In the genomic region with DNA sequence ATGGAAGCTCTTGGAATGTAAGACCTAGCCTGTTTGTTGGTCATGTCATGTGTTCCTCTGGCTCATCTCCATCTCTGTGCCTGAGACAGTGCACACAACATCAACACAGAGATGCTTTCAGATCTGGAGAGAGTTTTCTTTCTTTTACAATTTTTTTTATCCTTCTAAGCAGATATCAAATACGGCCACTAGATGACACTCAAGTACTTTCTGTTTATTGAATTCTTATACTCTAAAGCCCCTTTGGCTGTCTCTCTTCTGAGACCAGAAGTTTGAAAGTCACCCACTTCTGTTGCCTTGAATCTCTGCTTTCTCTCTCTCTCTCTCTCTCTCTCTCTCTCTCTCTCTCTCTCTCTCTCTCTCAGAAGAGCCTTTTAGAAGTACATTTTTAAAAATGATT, we compare ENCODE assay signal across 17 mouse cellular contexts.
DNase-seq lines count a peak whose midpoint lies in the region; ATAC-seq and TF ChIP-seq lines count a peak whose summit lies in the region.
"Had no signal": no experiment of that assay in that cellular context is flagged by ENCODE, and none has a peak within 500 bp of the region (broad histone marks: within the 10 kb centered on the region; RNA-seq: fewer than 3 reads in every experiment).

No protein-coding gene starts in this region.

- H3K36me3 ChIP-seq in intestine, postnatal 0 days (ENCODE audit: control insufficient read depth, insufficient read depth), result no peaks in the 10 kb centered on the region
- H3K36me3 ChIP-seq in intestine, embryonic 15.5 days, result no peaks in the 10 kb centered on the region
- H3K36me3 ChIP-seq: heart, embryonic 15.5 days; liver, embryonic 13.5 days; midbrain, embryonic 10.5 days; neural tube, embryonic 13.5 days; stomach, embryonic 15.5 days had no signal

- no peak overlapping the region for H3K4me2 ChIP-seq in intestine, postnatal 0 days (replicated peaks; ENCODE audit: low read depth)
- no peak overlapping the region for H3K4me2 ChIP-seq in intestine, embryonic 15.5 days (replicated peaks)
- H3K4me2 ChIP-seq: heart, embryonic 15.5 days; liver, embryonic 13.5 days; neural tube, embryonic 13.5 days; stomach, embryonic 15.5 days had no signal

- no peak overlapping the region for H3K9ac ChIP-seq in intestine, postnatal 0 days (ENCODE audit: low read depth, low read length)
- H3K9ac ChIP-seq in intestine, embryonic 15.5 days, result no peak overlapping the region
- H3K9ac ChIP-seq: heart, embryonic 15.5 days; liver, embryonic 13.5 days; neural tube, embryonic 13.5 days; stomach, embryonic 15.5 days had no signal

- DNase-seq in thymus, postnatal 0 days (ENCODE audit: low spot score), result peak; percentile 30
- DNase-seq in thymus, postnatal 4 days, result no peak
- peak; percentile 0 for DNase-seq in c-Kit-positive CD71-negative TER-119-negative erythroid progenitor cells, embryonic 14.5 days (ENCODE audit: low read depth)
- no peak for DNase-seq in spleen, postnatal 10 days (ENCODE audit: low spot score in 2 of 2)
- DNase-seq in left cerebral cortex, postnatal 4 days, result no peak
- DNase-seq: adrenal gland, postnatal 36 days; kidney, adult 18-20 months; liver, embryonic 13.5 days; right cerebral cortex, postnatal 25 days had no signal

- no peaks in the 10 kb centered on the region for H3K27me3 ChIP-seq in intestine, postnatal 0 days (replicated peaks; ENCODE audit: control insufficient read depth, insufficient read depth, low read length)
- H3K27me3 ChIP-seq in intestine, embryonic 15.5 days (replicated peaks), result no peaks in the 10 kb centered on the region
- H3K27me3 ChIP-seq: heart, embryonic 15.5 days; liver, embryonic 13.5 days; neural tube, embryonic 13.5 days; stomach, embryonic 15.5 days had no signal

- intact Hi-C loops in left cerebral cortex, postnatal 4 days (cut with DNase I), result loop anchor here (5.0 kb wide), 1 partner anchor 1090 kb away; no protein-coding TSS in a partner anchor

- no peaks in the 10 kb centered on the region for H3K4me1 ChIP-seq in intestine, postnatal 0 days (replicated peaks; ENCODE audit: control insufficient read depth, insufficient read depth, low read length)
- no peaks in the 10 kb centered on the region for H3K4me1 ChIP-seq in intestine, embryonic 15.5 days (replicated peaks)
- H3K4me1 ChIP-seq: heart, embryonic 15.5 days; liver, embryonic 13.5 days; midbrain, embryonic 10.5 days; neural tube, embryonic 13.5 days; stomach, embryonic 15.5 days had no signal

- no peak overlapping the region for H3K27ac ChIP-seq in intestine, postnatal 0 days (ENCODE audit: low read depth, low read length)
- no peak overlapping the region for H3K27ac ChIP-seq in intestine, embryonic 15.5 days
- H3K27ac ChIP-seq: heart, embryonic 15.5 days; liver, embryonic 13.5 days; midbrain, embryonic 10.5 days; neural tube, embryonic 13.5 days; stomach, embryonic 15.5 days had no signal

- no peaks in the 10 kb centered on the region for H3K9me3 ChIP-seq in intestine, postnatal 0 days (ENCODE audit: control insufficient read depth)
- no peaks in the 10 kb centered on the region for H3K9me3 ChIP-seq in intestine, embryonic 15.5 days
- H3K9me3 ChIP-seq: heart, embryonic 15.5 days; liver, embryonic 13.5 days; midbrain, embryonic 10.5 days; neural tube, embryonic 13.5 days; stomach, embryonic 15.5 days had no signal

- TF ChIP-seq CTCF in intestine, postnatal 0 days (IDR thresholded peaks at IDR 0.05; ENCODE audit: low read depth), result peak; percentile 70

- WGBS in intestine, postnatal 0 days, result 3% methylated on average over 1 of the region's 1 CpGs
- WGBS in intestine, embryonic 15.5 days, result 19% methylated on average over 1 of the region's 1 CpGs

- no peak overlapping the region for H3K4me3 ChIP-seq in intestine, postnatal 0 days (ENCODE audit: low read depth, low read length)
- no peak overlapping the region for H3K4me3 ChIP-seq in intestine, embryonic 15.5 days (replicated peaks)
- H3K4me3 ChIP-seq: erythroblast, embryonic 14.5 days; heart, embryonic 15.5 days; liver, embryonic 13.5 days; midbrain, embryonic 10.5 days; neural tube, embryonic 13.5 days; stomach, embryonic 15.5 days had no signal

- no peak for ATAC-seq in intestine, postnatal 0 days
- no peak for ATAC-seq in intestine, embryonic 15.5 days
- ATAC-seq: Patski had no signal

Comparison
In these comparisons a context has a peak if more than half of its experiments do, and no peak if none do; other contexts are left out.
1. DNase-seq: peak in thymus, postnatal 0 days (single experiment) and c-Kit-positive CD71-negative TER-119-negative erythroid progenitor cells, embryonic 14.5 days (single experiment); none in thymus, postnatal 4 days (single experiment), spleen, postnatal 10 days (0 of 2) and left cerebral cortex, postnatal 4 days (single experiment).